Mouse (Mus musculus) heart, adult 2 months (tissue): ENCODE measurements at regions not wholly inside any gene's neighbourhood (a gene's known extent, or its start where the extent isn't known, plus 50 kb on each side); places are given as distances from the start of the nearest gene placed in this dataset.

Experiments used
- CTCF ChIP-seq: fragments of 200-600 bp; IDR thresholded peaks from 2 replicates; pipeline ENCODE4 v1.8.1; 2022; ENCODE audit warnings: antibody characterized with exemption, mild to moderate bottlenecking, moderate library complexity
- EP300 ChIP-seq: fragments of 200-500 bp; IDR thresholded peaks from 2 replicates; pipeline ENCODE4 v1.6.1; 2011; ENCODE audit warnings: low read depth, low read length, control low read depth; ENCODE audit not compliant: insufficient read depth

DNA sequence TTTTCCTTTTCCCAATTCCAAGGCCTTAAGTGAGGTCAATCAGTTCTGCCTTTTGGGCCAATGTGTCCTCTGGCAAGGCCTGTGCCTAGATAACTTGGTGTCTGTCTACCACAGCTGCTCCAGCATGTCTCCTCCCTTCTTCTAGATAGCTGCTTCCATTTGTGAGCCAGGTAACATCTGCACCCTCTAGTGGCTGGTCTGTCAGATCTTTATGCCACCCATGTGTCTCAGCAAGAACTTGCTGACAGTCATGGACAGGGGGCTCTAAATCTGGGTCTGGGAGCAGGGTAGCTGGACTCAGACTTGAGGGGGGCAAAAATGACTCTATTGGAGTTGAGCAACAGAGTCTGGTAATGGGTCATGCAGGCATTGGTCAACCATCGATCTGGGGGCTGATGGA lies 399.2 kb downstream of the Otol1 start:
- TF ChIP-seq CTCF (0 out of 2 replicates have a peak, but pooled peaks have one; percentile 8), EP300 (no peak)
